Mouse (Mus musculus) forebrain, embryonic 11.5 days (tissue): Measurements from ENCODE around the gene Glyr1. TPM values are rescaled to one million over a fixed set of nuclear protein-coding genes. Genes with fewer than 3 reads are reported as not detected.

Source experiments
- ATAC-seq: fragments of 200-750 bp; cut with Nextera tagmentation; replicated peaks from 2 replicates; pipeline ENCODE4 v1.8.0; 2017; ENCODE audit warnings: moderate TSS enrichment; ENCODE audit not compliant: low FRiP score
- DNase-seq: peaks from one replicate; pipeline ENCODE4 v3.0.0-alpha.2; 2017; ENCODE audit warnings: low spot score
- H3K27ac ChIP-seq: fragments of 300-500 bp; sonication (generic); 2 replicates; pipeline ENCODE4 v1.5.1; 2014; ENCODE audit warnings: low read depth, low read length
- H3K27me3 ChIP-seq: fragments of 300-500 bp; sonication (generic); 2 replicates; pipeline ENCODE4 v1.6.1; 2014; ENCODE audit warnings: mild to moderate bottlenecking, low read length, mixed read lengths; ENCODE audit not compliant: control insufficient read depth, insufficient read depth
- H3K36me3 ChIP-seq: fragments of 300-500 bp; sonication (generic); 2 replicates; pipeline ENCODE4 v1.6.1; 2014; ENCODE audit warnings: mild to moderate bottlenecking, low read length, moderate library complexity, mixed read lengths; ENCODE audit not compliant: control insufficient read depth, insufficient read depth
- H3K4me1 ChIP-seq: fragments of 300-500 bp; sonication (generic); replicated peaks from 2 replicates; pipeline ENCODE4 v1.6.1; 2014; ENCODE audit warnings: low read length, mixed read lengths; ENCODE audit not compliant: control insufficient read depth, insufficient read depth
- H3K4me2 ChIP-seq: fragments of 300-500 bp; sonication (generic); 2 replicates; pipeline ENCODE4 v1.6.1; 2014; ENCODE audit warnings: low read depth, mild to moderate bottlenecking, low read length, moderate library complexity, mixed read lengths; ENCODE audit not compliant: severe bottlenecking
- H3K4me3 ChIP-seq: fragments of 300-500 bp; sonication (generic); 2 replicates; pipeline ENCODE4 v1.5.1; 2014; ENCODE audit warnings: low read depth, low read length
- H3K9ac ChIP-seq: fragments of 300-500 bp; sonication (generic); 2 replicates; pipeline ENCODE4 v1.6.1; 2014; ENCODE audit warnings: low read length
- H3K9me3 ChIP-seq: fragments of 300-500 bp; sonication (generic); 2 replicates; pipeline ENCODE4 v1.6.1; 2016; ENCODE audit warnings: low read length, mixed read lengths; ENCODE audit not compliant: control insufficient read depth
- WGBS: fragments of 180-500 bp; shearing (Covaris S2); extraction: QIAGEN DNeasy Blood & Tissue Kit; methylation state at CpG from one replicate; pipeline ENCODE4 v1.1.7; 2014; 5-methylcytosine and 5-hydroxymethylcytosine counted together
- polyA plus RNA-seq: library from polyadenylated mRNA; unstranded; fragments of >200 nt; fragmentation: Nextera tagmentation; extraction: Ambion mirVana; gene quantifications from 2 replicates; pipeline ENCODE4 v1.2.1, GENCODE M21; 2014

The Glyr1 gene
- polyA plus RNA-seq, 1 experiment from 2014 or later: 174 TPM

DNA sequence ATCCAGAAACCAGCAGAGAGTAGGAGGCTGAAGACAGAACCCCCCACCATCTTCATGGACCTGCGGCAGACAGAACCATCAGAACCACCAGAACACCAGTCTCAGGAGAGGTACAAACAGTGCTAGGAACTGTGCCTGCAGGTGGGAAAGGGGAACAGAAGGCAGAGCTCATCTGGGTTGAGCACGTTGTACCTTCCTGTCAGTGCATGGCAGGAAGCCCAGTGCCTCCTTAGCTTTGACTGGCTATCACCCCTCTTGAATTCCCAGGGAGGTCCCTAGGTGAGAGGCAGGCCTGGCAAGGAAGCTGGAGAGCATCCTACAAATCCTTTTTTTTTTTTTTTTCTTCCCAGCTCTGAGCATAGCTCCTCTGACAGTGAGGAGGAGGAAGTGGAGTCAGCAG lies 73.5 kb downstream of the Glyr1 start:
- Histone ChIP-seq H3K36me3 (no peaks in the 10 kb centered on the region), H3K27me3 (no peaks in the 10 kb centered on the region), H3K4me1 (no peaks in the 10 kb centered on the region), H3K4me2 (no peak overlapping the region), H3K9me3 (no peaks in the 10 kb centered on the region), H3K27ac (no peak overlapping the region), H3K4me3 (no peak overlapping the region), H3K9ac (no peak overlapping the region)
- no peak for ATAC-seq
- 79% methylated on average over 2 of the region's 2 CpGs for WGBS
- DNase-seq: no peak

DNA sequence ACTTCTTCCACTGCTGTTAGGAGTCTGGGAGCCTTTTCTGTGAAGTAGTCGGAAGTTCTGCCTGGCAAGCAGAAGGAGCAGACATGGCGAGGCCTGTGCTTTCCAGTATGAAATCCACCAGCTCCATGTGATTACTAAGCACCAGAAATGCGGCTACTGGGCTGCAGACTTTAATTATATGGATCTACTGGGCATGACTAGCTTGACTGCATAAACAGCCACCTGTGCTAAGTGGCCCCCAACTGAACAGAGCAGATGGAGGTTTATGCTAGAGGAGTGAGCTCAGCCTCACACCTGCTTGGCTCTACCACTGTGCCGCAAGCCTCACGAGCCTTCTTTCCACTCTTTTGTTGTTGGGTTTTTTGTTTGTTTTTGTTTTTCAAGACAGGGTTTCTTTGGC lies 75.1 kb downstream of the Glyr1 start:
- no peaks in the 10 kb centered on the region for H3K36me3 ChIP-seq
- no peaks in the 10 kb centered on the region for H3K9me3 ChIP-seq
- no peak overlapping the region for H3K4me2 ChIP-seq
- no peak overlapping the region for H3K27ac ChIP-seq
- ATAC-seq: no peak
- H3K9ac ChIP-seq: no peak overlapping the region
- DNase-seq: no peak
- 87% methylated on average over 5 of the region's 5 CpGs for WGBS
- H3K4me3 ChIP-seq: no peak overlapping the region
- no peaks in the 10 kb centered on the region for H3K4me1 ChIP-seq
- H3K27me3 ChIP-seq: no peaks in the 10 kb centered on the region

DNA sequence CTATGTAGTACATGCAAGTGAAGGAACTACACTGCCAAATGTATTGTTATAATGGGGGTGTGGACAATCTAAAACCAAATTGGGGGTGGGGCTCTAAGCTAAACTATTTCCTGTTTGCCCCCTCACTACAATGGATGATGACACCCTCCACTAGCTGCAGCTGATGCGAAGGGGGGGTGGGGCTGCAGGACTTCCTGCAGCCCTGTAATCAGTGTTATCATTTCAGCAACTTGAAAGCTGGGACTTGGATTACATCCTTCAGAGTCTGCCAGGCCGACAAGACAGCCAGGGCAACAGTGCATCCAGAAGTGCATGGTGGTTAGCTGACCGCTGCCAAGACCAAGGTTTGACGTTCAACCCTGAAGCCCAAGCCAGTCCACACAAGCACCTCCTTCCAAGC lies 78.0 kb downstream of the Glyr1 start:
- 86% methylated on average over 4 of the region's 4 CpGs for WGBS

DNA sequence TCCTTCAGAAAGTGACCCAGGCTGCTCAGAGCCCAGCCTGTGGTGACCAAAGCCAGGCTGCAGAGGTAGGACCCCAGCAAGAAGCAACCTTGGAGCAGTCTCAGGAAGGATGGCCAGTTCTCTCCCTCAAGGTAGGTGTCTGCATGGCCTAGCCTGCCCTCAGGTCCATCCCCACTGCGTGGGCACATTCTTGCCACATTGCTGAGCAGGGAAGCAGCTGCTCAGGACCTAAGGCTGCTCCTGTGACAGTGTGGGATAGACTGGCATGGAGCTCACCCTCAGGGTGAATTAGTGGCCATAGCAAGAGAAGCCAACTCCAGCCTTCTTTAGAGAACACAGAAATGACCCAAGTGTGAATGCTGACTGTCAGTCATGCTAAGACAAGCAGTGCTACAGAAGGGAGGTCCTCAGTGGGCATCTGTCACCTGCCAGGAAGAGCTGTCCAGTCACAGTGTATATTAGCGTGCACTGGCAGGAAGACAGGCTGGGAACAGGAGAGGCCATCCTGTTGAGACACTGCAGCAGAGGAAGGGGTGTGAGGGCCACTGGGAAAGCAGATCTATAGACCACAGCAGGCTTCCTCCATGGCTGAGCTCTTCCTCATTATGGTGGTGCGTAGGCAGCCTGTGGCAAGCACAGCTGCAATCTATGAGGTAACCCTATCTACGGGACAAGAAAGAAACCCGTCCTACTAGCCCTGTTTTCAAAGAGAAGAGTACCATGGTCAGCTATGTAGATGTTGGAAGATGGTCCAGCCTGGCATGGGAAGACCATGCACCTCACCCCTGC lies 80.4 kb downstream of the Glyr1 start:
- no peak overlapping the region for H3K4me3 ChIP-seq
- no peaks in the 10 kb centered on the region for H3K27me3 ChIP-seq
- H3K4me2 ChIP-seq: no peak overlapping the region
- DNase-seq (no peak), ATAC-seq (no peak)
- H3K4me1 ChIP-seq: peaks cover 4% of the 10 kb centered on the region
- H3K36me3 ChIP-seq: no peaks in the 10 kb centered on the region
- H3K9ac ChIP-seq: no peak overlapping the region
- no peak overlapping the region for H3K27ac ChIP-seq
- 96% methylated on average over 5 of the region's 5 CpGs for WGBS
- no peaks in the 10 kb centered on the region for H3K9me3 ChIP-seq

More for the DNA sequence above, 78.0 kb downstream of the Glyr1 start:
- H3K36me3 ChIP-seq: no peaks in the 10 kb centered on the region
- H3K9ac ChIP-seq: no peak overlapping the region
- ATAC-seq (no peak), DNase-seq (no peak)
- H3K4me2 ChIP-seq: no peak overlapping the region
- no peak overlapping the region for H3K4me3 ChIP-seq
- no peaks in the 10 kb centered on the region for H3K4me1 ChIP-seq
- H3K9me3 ChIP-seq: no peaks in the 10 kb centered on the region
- no peak overlapping the region for H3K27ac ChIP-seq
- H3K27me3 ChIP-seq: no peaks in the 10 kb centered on the region

DNA sequence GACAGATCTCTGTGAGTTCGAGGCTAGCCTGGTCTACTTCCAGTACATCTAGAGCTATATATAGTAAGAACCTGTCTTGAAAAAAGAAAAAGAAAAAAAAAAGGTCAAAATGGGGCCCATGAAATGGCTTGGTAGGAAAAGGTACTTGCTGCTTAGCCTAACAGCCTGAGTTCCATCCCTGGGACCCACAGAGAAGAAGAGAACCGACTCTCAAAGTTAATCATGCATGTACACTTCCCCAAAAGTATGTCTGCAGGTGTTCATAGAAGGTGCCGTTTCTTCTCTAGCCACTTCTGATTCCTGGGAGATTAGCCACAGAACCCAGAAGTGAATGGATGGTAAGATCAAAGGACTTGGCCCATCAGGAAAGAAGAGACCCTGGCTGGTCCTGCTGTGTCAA lies 81.2 kb downstream of the Glyr1 start:
- no peak overlapping the region for H3K27ac ChIP-seq
- no peak overlapping the region for H3K4me3 ChIP-seq
- H3K4me1 ChIP-seq: peaks cover 4% of the 10 kb centered on the region
- WGBS: 84% methylated on average over 3 of the region's 3 CpGs
- H3K9ac ChIP-seq: no peak overlapping the region
- H3K4me2 ChIP-seq: no peak overlapping the region
- no peaks in the 10 kb centered on the region for H3K9me3 ChIP-seq
- ATAC-seq (no peak), DNase-seq (no peak)
- H3K36me3 ChIP-seq: no peaks in the 10 kb centered on the region
- H3K27me3 ChIP-seq: no peaks in the 10 kb centered on the region

DNA sequence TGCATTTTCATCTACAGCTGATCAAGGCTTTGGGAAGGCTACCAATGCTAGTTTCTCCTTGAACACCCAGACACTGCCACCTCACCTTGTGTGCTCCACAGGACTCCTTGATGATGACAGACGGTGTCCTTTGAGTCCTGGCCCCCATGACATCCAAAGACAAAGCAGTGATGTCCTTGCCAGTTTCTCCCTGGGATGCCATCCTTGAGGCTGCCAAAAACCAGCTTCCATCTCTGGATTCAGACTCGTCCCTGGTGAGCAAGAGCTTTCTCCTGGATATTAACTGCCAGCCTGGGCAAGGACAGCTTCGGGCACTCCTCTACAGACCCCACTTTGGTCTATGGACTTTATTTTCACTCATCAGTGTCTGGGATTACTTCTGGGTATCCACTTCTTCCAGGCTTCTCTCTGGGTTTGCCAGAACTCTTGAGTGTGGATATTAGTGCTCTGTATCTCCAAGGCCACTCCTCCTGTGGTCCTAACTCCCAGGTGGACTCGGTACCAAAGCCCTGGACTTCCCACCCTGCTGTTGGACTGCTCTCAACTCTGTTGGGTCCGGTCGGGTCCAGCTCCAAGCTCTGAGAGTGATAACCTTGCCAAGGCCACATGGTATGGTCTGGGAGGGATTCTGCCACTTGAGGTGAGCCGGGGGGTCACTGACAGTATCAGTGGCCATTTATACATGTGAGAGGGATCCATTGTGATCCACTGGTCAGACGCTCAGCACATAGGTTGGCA lies 84.1 kb downstream of the Glyr1 start:
- Histone ChIP-seq H3K27me3 (no peaks in the 10 kb centered on the region), H3K9me3 (no peaks in the 10 kb centered on the region), H3K27ac (no peak overlapping the region), H3K9ac (no peak overlapping the region; the same call in 1 of the 2 replicates), H3K4me2 (peak overlapping the region; percentile 84; the same call in 1 of the 2 replicates), H3K4me3 (no peak overlapping the region), H3K36me3 (no peaks in the 10 kb centered on the region), H3K4me1 (peaks cover 4% of the 10 kb centered on the region)
- ATAC-seq: no peak
- 88% methylated on average over 8 of the region's 8 CpGs for WGBS
- DNase-seq: no peak

DNA sequence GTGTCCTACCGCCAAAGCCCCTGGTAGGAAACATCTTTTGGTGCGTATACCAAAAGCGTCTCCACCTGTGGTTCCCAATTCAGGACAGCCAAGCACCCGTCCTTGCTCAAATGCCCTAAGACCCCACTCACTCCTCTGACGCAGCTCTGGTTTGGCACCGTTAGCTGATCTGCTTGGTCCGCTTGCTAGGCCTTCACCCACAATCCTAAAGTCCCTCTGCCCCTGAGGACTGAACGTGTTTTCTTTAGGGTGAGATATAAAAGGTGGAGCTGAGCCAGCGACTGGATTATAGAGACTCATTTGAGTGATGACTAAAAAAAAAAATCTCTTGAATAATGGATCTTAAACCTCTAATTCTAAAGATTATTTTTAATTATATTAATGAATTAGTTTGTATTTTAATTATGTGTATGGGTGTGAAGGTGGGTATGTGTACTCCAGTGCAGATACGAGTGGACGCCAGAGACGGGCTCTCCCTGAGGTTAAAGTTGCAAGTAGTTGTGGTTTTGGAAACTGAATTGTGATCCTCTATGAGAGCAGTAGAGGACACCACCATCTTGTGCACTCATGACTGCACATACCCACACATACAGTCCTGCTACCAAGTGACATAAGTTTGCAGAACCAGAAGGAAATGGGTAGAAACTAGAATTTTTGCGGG lies 84.8 kb downstream of the Glyr1 start:
- H3K4me1 ChIP-seq: peaks cover 4% of the 10 kb centered on the region
- peak overlapping the region; percentile 77 for H3K9ac ChIP-seq
- H3K4me3 ChIP-seq: peak overlapping the region; percentile 79
- H3K4me2 ChIP-seq: peak overlapping the region; percentile 84
- whole genome bisulfite sequencing: 24% methylated on average over 13 of the region's 13 CpGs
- DNase-seq: no peak
- H3K36me3 ChIP-seq: no peaks in the 10 kb centered on the region; the same call in 1 of the 2 replicates
- H3K9me3 ChIP-seq: no peaks in the 10 kb centered on the region
- no peaks in the 10 kb centered on the region for H3K27me3 ChIP-seq
- ATAC-seq: peak; percentile 36
- peak overlapping the region; percentile 81; the same call in 1 of the 2 replicates for H3K27ac ChIP-seq
